Mouse (Mus musculus) granulocyte monocyte progenitor cell, adult 5-6 weeks (primary cell): Measurements from ENCODE around the gene Midn. TPM values are rescaled to one million over a fixed set of nuclear protein-coding genes. Genes with fewer than 3 reads are reported as not detected.
A peak's percentile ranks its signal among the peaks of the same experiment; 100 is the strongest.

ENCODE experiments used
- ATAC-seq: replicated peaks from 2 replicates; pipeline ENCODE4 v1.8.0; 2016; ENCODE audit warnings: mild to moderate bottlenecking, moderate TSS enrichment, inconsistent platforms; ENCODE audit not compliant: poor library complexity, severe bottlenecking
- total RNA-seq, 2 experiments: library from RNA; stranded (forward) in 1 of 2; stranded (reverse) in 1 of 2; fragments of 200-712, 200-1000 nt in 1 of 2; fragments of >200 nt in 1 of 2; fragmentation: Nextera tagmentation in 1 of 2; gene quantifications; 2 replicates each; pipeline ENCODE4 v1.2.3; 2014 to 2017

Gene Midn
- total RNA-seq, 2 experiments from 2014 or later = 17.4 to 26.7 TPM

DNA sequence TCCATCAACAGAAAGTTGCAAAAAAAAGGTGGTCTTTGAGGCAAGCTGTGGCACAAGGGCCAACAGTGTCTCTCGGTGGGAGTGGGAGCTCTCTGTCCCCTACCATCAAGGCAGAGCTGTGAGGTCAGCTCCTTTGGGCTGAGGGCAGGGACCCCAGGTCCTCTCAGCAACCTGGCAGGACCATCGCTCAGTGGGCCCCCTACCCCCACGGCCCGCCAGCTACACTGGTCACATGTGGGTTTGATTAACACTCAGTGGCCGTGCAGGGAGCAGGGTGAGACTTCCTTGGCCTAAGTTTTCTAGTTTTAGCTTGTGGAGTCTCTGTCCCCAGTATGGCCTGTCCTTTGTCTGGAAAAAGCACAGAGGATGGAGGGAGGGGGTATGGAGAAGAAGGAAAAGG is 32.8 kb downstream of the Midn start:
- ATAC-seq = no peak

DNA sequence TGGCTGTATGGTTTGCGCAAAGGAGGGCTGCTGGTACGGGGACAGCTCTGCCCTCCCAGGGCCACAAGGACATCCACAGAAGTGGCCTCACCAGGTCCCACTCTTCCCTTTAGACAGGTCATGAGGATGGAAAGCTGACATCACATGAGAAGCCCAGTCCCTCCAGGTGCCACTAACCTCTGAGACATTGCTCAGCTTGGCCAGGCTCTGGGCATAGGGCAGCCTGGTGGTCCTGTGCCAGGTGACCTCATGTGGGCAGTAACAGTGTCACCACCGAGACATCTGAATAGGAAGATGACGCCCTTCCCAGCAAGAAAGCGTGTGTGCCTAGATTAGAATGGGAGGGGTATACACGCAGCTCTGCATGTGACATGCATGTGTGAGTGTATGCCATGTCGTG is 34.5 kb downstream of the Midn start:
- ATAC-seq = no peak

DNA sequence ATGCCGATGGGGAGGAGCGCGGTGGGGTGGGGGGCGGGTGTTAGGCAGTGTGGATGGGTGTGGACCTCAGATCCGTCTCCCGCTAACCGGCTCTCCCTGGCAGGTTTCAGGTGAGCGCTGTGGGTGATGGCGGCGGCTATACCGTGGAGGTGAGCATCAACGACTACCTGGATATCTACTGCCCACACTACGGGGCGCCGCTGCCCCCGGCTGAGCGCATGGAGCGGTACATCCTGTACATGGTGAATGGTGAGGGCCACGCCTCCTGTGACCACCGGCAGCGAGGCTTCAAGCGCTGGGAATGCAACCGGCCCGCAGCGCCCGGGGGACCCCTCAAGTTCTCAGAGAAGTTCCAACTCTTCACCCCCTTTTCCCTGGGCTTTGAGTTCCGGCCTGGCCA is 38.6 kb downstream of the Midn start:
- no peak for ATAC-seq

DNA sequence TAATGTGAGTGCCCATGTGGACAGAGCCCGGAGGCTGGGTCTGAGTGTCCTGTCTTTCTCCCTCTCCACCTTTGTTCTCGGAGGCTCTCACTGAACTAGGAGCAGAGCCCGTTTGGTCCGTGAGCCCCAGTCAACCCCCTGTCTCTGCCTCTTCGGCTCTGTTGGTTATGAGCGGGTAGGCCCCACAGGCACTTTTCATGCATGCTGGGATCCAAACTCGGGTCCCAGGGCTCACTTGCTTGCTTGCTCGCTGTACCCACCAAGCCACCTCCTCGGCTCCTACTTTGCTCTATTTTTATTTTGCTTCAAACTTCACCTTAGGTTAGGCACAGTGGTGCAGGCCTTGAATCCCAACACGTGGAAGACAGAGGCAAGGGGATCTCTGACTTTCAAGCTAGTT is 39.7 kb downstream of the Midn start:
- ATAC-seq = no peak

DNA sequence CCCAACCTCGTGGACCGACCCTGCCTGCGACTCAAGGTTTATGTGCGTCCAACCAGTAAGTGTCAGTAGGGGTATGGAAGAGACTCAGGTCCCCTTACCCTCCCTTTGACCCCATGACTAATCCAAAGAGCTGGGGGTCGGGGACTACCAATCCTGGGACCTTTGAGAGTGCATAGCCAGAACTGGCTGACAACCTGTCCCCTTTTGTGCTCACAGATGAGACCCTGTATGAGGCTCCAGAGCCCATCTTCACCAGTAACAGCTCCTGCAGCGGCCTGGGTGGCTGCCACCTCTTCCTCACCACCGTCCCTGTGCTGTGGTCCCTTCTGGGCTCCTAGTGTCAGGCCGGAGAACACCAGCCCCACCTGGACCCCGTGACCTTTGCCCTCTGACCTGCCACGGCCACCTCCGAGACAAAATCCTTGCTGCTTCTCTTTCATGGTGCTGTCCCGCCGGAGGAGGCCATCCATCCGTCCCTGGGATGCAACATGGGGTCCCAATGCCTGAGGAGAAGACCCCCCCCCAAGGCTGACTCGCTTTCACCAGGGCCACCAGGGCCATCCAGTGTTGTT is 40.5 kb downstream of the Midn start:
- no peak for ATAC-seq

DNA sequence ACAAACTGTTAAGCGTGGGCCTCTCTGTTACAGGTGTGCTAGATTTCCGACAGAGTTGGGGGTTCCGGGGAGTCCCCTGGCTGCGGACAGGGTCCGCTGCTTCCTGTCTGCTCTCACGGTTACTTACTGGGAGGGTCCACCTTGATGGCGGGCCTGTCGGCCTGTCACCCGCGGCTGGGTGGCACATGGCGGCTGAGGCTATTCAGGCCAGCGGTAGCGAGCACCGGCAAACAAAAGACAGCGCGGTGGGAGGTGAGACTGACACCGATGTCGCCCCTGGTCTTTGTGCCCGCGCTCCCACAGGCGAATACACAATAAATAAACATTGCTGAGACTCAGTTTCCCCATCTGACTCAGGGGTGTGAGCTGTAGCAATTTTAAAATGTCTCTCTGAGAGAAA is 41.9 kb downstream of the Midn start:
- ATAC-seq = no peak

DNA sequence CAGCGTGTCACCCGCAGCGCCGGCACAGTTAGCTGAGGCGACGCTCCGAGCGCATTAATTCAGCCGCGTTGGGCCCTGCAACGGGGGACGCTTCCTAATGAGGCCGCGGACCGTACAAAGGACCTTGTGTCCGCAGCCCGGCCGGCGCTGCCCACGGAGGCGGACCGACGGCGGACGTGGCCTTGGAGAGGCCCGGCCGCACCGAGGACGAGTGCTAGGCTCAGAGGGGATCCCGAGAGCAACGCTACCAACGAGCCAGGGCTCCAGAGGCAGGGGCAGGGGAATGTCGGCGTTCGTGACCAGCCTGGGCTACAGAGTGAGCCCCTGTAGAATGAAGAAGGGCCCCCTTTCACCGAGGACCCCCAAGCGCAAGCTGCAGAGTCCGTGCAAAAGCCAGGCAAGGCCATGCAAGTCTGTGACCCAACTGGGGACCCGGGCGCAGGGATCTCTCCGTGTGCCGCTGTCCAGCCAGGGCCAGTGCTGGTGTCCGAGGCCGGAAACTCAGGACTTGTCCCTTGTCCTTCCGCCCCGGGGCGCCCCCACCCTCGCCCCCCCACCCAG is 42.5 kb downstream of the Midn start:
- ATAC-seq = peak; percentile 18; the same call in 1 of the 2 replicates

DNA sequence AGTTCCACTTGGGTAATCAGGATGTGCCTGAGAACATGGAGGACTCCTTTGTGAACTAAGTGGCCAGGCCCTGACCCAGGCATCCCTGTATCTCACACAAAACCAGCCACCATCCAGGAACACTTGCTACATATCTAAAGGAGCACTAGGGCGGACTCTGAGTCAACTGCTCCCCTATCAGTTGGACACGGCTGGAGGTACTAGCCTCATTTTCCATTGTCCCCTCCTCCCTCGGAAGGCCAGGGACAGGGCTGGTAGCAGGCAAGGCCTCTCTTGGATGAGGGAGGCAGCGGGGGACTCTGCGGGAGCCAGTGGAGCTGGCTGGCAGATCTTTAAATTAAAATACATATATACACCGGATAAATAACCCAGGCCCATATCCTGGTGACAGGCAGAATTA is 45.9 kb downstream of the Midn start:
- ATAC-seq = no peak

DNA sequence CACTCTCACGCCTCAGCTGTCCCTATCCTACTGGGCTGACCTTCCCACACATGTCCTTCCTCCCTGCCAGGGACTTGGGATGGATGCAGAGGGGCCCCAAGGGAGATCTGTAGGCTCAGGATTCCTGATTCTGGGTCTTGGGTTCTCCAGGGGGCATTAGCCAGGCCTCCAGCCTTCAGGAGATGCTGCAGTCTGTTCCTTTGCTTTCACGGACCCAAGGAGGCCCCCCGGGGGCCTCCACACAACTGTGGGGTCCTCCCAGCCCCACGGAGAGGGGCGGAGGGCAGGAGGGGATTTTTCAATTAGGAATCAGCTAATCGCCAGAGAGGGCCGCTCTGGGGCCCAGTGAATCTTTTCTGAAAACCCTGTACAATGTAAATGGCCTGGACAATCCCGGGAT is 46.4 kb downstream of the Midn start:
- no peak for ATAC-seq

DNA sequence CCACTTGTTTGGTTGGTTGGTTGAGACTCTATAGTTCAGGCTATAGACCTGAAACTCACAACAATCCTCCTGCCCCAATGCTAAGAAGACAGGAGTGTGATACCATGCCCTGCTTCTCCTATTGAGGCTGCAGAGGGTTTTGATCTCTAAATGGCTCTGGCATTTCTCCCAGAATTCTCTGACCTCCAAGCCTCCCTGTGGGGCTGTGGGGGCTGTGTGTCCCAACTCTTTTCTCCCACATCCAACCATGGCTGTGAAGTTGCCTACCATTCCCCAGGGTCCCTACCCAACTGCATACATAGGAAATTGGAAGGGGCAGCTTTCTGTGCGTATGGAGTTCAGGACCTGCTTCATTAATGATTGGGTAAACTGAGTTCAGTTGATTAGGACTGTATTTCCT is 48.1 kb downstream of the Midn start:
- no peak for ATAC-seq

DNA sequence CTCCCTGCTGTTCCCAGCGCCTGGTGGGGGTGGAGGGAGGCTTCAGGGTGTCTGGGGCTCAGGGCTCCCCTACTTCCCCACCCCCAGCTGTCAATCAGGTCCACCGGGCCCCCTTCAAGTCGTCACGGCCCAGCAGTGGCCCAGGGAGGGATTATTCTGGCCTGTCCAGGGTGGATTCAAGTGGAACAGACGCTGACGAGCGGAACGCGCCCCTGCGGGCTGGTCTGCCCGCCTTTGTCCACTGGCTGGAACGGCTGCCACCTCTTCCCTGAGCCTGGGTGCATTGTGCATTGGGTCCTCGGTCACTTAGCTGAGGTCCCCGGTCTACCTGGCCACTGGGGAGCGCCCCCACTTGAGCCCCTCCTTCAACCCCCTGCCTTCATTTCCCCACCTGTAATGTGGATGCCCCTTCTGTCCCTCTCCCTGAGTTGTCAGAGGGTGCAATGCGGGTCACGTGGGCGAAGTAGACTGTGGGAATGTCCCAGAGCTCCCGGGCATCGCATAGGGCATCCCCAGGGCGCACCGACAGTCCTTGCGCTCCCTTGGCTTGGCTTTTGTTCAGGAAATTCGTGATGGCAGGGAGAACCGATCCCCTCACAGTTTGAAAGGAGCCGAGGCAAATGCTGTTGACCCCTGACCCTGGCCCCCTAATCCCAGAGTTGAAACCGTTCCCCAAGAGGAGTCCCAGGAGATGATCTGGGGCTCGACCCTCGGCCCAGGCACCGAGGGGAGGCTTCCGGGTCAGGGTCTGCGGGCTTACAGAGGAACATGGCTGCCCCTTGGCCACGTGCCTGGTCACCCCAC is 48.9 kb downstream of the Midn start:
- no peak for ATAC-seq

DNA sequence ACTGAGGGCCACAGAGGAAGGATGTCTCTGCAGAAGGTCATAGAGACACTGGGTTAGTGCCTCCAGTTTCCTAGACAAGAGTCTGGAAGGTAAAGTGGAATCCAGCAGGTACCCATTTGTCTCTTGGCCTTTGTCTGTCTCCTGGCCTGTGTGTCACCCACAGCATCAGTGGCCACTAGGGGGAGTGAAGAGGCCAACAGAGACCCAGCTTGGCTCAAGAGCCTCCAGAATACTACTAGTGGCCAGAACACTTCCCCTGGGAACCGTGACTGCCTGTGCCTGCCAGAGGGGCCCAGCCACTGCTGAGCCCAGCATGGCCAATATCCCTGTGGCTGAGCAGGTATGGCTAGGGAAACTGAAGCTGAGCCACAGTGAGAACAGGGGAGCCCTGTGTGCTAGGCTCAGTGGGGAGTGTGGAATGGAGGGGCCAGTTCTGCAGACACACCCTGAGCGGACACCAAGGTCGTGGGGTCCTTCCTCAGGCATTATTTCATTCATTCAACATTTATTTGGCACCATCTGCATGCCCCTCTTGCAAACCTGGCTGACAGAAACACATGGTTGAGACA is 51.5 kb downstream of the Midn start:
- peak; percentile 98 for ATAC-seq

DNA sequence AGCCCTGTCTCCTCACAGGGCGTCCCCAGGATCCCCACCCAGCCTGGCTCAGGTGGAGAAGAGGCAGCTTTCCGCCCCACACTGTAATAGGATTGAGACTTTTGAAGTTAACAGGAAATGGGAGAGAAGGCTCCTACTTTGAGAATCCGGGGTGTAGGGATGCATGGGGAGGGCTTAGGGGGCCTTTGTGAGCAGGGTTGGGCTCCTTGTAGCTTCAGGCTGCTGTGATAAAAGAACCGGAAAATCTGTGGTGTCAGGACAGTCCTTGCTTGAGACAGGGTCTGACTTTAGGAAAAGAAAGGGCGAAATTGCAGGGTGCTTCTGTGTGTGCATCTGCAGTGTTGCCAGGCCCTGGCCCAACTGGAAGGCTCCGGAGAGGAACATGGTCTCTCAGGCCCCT is 52.4 kb downstream of the Midn start:
- ATAC-seq = no peak

DNA sequence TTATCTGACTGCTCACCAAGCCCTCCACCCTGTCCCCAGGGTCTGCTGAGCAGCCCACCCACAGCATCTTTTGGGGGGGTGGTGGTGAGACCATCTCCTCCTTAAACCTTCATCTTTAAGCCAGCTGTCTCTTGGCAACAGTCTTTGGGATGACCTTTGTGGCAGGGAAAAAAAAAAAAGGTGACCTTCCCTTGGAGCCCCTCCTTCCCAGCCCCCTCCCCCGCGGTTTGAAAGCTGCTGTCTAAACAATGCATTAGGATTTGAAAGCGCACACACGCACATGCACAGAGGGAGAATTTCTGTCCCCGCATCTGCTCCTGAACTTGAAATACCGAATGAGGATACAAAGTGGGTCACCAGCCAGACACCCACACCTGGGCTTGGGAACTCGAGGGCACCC is 56.0 kb downstream of the Midn start:
- no peak for ATAC-seq

DNA sequence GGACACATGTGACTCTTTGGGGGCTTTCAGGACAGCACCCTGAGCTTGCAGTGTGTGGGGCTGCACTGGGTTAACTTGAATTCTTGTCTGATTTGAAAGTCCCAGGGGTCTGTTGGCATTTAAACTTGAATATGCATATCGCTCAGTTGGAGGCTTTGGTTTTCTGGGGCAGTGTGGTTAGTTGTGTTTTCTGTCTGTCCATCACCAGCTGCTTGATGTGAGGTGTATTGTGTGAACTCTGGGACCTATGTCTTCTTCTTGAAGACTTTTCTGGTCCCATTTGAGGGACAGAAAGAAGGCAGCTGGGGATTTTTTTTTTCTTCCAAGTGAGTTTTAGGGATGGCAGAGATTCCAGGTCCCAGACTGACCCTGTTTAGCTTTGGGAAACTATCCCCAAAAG is 59.1 kb downstream of the Midn start:
- ATAC-seq = no peak

DNA sequence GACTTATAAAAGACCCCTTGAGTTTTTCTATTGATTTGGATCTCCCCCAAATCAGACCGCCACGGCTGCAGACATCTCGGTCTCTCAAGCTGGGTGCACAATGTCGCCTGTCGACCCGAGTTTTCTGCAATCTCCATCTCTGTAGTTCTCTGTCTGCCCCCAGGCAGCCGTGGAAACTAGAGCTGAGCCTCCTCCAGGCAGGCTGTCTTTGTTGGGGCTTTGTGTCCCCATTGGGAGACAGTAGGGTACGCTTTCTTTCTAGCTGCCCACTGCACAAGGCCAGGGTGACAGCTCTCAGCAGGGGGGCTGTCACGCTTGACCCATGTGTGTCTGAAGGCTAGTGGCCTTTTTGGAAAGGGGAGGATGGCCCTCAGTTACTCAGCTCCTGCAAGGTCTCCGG is 59.6 kb downstream of the Midn start:
- ATAC-seq = no peak

Other genes starting within 250 kb of the Midn start
Only the 30 nearest of the 32 such genes appear.
- gene Gm26602, start 237.4 kb upstream of the Midn start, total RNA-seq (2014; fragmentation: Nextera tagmentation) = not detected in 2 replicates
- gene Gm26602, start 237.4 kb upstream of the Midn start, total RNA-seq (2017) = 0.98 TPM in 1 of 2 replicates, not detected in the other
- not detected in 2 replicates for gene Kiss1r, start 231.3 kb upstream of the Midn start, total RNA-seq (2014; fragmentation: Nextera tagmentation)
- 0.26 TPM in 1 of 2 replicates, not detected in the other for gene Kiss1r, start 231.3 kb upstream of the Midn start, total RNA-seq (2017)
- gene R3hdm4, start 227.1 kb upstream of the Midn start, total RNA-seq (2014; fragmentation: Nextera tagmentation) = 62.9 and 64.6 TPM in 2 replicates
- gene R3hdm4, start 227.1 kb upstream of the Midn start, total RNA-seq (2017) = 39.1 and 40.4 TPM in 2 replicates
- gene Arid3a, start 221.2 kb upstream of the Midn start, total RNA-seq (2014; fragmentation: Nextera tagmentation) = 21.2 and 22.5 TPM in 2 replicates
- gene Arid3a, start 221.2 kb upstream of the Midn start, total RNA-seq (2017) = 32.4 and 36.7 TPM in 2 replicates
- gene Wdr18, start 188.1 kb upstream of the Midn start, total RNA-seq (2014; fragmentation: Nextera tagmentation) = 48.4 and 49.8 TPM in 2 replicates
- gene Wdr18, start 188.1 kb upstream of the Midn start, total RNA-seq (2017) = 24.6 and 28.2 TPM in 2 replicates
- gene Grin3b, start 177.6 kb upstream of the Midn start, total RNA-seq (2014; fragmentation: Nextera tagmentation) = not detected in 2 replicates
- gene Grin3b, start 177.6 kb upstream of the Midn start, total RNA-seq (2017) = not detected in 2 replicates
- gene Tmem259, start 163.9 kb upstream of the Midn start, total RNA-seq (2014; fragmentation: Nextera tagmentation) = 38.2 and 63.0 TPM in 2 replicates
- 43.2 and 54.7 TPM in 2 replicates for gene Tmem259, start 163.9 kb upstream of the Midn start, total RNA-seq (2017)
- gene Cnn2, start 159.7 kb upstream of the Midn start, total RNA-seq (2014; fragmentation: Nextera tagmentation) = 50.6 and 57.5 TPM in 2 replicates
- gene Cnn2, start 159.7 kb upstream of the Midn start, total RNA-seq (2017) = 72.7 and 89.8 TPM in 2 replicates
- 23.0 and 28.8 TPM in 2 replicates for gene Abca7, start 151.8 kb upstream of the Midn start, total RNA-seq (2014; fragmentation: Nextera tagmentation)
- 14.7 and 16.0 TPM in 2 replicates for gene Abca7, start 151.8 kb upstream of the Midn start, total RNA-seq (2017)
- 109 and 133 TPM in 2 replicates for gene Arhgap45, start 131.6 kb upstream of the Midn start, total RNA-seq (2014; fragmentation: Nextera tagmentation)
- gene Arhgap45, start 131.6 kb upstream of the Midn start, total RNA-seq (2017) = 110 and 120 TPM in 2 replicates
- gene Polr2e, start 108.5 kb upstream of the Midn start, total RNA-seq (2014; fragmentation: Nextera tagmentation) = 96.6 and 105 TPM in 2 replicates
- 79.7 and 86.7 TPM in 2 replicates for gene Polr2e, start 108.5 kb upstream of the Midn start, total RNA-seq (2017)
- 278 and 280 TPM in 2 replicates for gene Gpx4, start 101.1 kb upstream of the Midn start, total RNA-seq (2014; fragmentation: Nextera tagmentation)
- 397 and 420 TPM in 2 replicates for gene Gpx4, start 101.1 kb upstream of the Midn start, total RNA-seq (2017)
- 42.4 and 43.6 TPM in 2 replicates for gene Sbno2, start 42.7 kb upstream of the Midn start, total RNA-seq (2014; fragmentation: Nextera tagmentation)
- 18.0 and 24.5 TPM in 2 replicates for gene Sbno2, start 42.7 kb upstream of the Midn start, total RNA-seq (2017)
- gene Stk11, start 32.5 kb upstream of the Midn start, total RNA-seq (2014; fragmentation: Nextera tagmentation) = 94.5 and 150 TPM in 2 replicates
- 121 and 132 TPM in 2 replicates for gene Stk11, start 32.5 kb upstream of the Midn start, total RNA-seq (2017)
- 193 and 253 TPM in 2 replicates for gene Atp5d, start 9.6 kb upstream of the Midn start, total RNA-seq (2014; fragmentation: Nextera tagmentation)
- gene Atp5d, start 9.6 kb upstream of the Midn start, total RNA-seq (2017) = 47.4 and 49.6 TPM in 2 replicates
- gene Cbarp, start 7.4 kb upstream of the Midn start, total RNA-seq (2014; fragmentation: Nextera tagmentation) = 0.73 and 5.3 TPM in 2 replicates
- gene Cbarp, start 7.4 kb upstream of the Midn start, total RNA-seq (2017) = 0.36 TPM in 1 of 2 replicates, not detected in the other
- gene Cirbp, start 17.7 kb downstream of the Midn start, total RNA-seq (2014; fragmentation: Nextera tagmentation) = 25.3 and 70.7 TPM in 2 replicates
- gene Cirbp, start 17.7 kb downstream of the Midn start, total RNA-seq (2017) = 36.8 and 40.7 TPM in 2 replicates
- 17.2 and 43.4 TPM in 2 replicates for gene 1600002K03Rik, start 24.7 kb downstream of the Midn start, total RNA-seq (2014; fragmentation: Nextera tagmentation)
- gene 1600002K03Rik, start 24.7 kb downstream of the Midn start, total RNA-seq (2017) = 11.2 and 11.5 TPM in 2 replicates
- gene Efna2, start 31.2 kb downstream of the Midn start, total RNA-seq (2014; fragmentation: Nextera tagmentation) = not detected in 2 replicates
- gene Efna2, start 31.2 kb downstream of the Midn start, total RNA-seq (2017) = 0.05 TPM in 1 of 2 replicates, not detected in the other
- 52.6 and 53.1 TPM in 2 replicates for gene Mum1, start 78.2 kb downstream of the Midn start, total RNA-seq (2014; fragmentation: Nextera tagmentation)
- gene Mum1, start 78.2 kb downstream of the Midn start, total RNA-seq (2017) = 30.6 and 31.0 TPM in 2 replicates
- 109 and 191 TPM in 2 replicates for gene Ndufs7, start 100.8 kb downstream of the Midn start, total RNA-seq (2014; fragmentation: Nextera tagmentation)
- 97.9 and 124 TPM in 2 replicates for gene Ndufs7, start 100.8 kb downstream of the Midn start, total RNA-seq (2017)
- 4.8 and 6.9 TPM in 2 replicates for gene Gamt, start 112.7 kb downstream of the Midn start, total RNA-seq (2014; fragmentation: Nextera tagmentation)
- gene Gamt, start 112.7 kb downstream of the Midn start, total RNA-seq (2017) = 3.1 and 5.7 TPM in 2 replicates
- 128 and 145 TPM in 2 replicates for gene Dazap1, start 113.2 kb downstream of the Midn start, total RNA-seq (2014; fragmentation: Nextera tagmentation)
- 154 and 157 TPM in 2 replicates for gene Dazap1, start 113.2 kb downstream of the Midn start, total RNA-seq (2017)
- gene Rps15, start 144.2 kb downstream of the Midn start, total RNA-seq (2014; fragmentation: Nextera tagmentation) = 3,725 and 3,829 TPM in 2 replicates
- 2,646 and 2,810 TPM in 2 replicates for gene Rps15, start 144.2 kb downstream of the Midn start, total RNA-seq (2017)
- not detected in 2 replicates for gene Apc2, start 147.7 kb downstream of the Midn start, total RNA-seq (2014; fragmentation: Nextera tagmentation)
- gene Apc2, start 147.7 kb downstream of the Midn start, total RNA-seq (2017) = not detected in 2 replicates
- gene 2310011J03Rik, start 172.3 kb downstream of the Midn start, total RNA-seq (2014; fragmentation: Nextera tagmentation) = 35.2 and 45.0 TPM in 2 replicates
- gene 2310011J03Rik, start 172.3 kb downstream of the Midn start, total RNA-seq (2017) = 16.4 and 17.4 TPM in 2 replicates
- gene Pcsk4, start 181.2 kb downstream of the Midn start, total RNA-seq (2014; fragmentation: Nextera tagmentation) = 6.7 and 7.2 TPM in 2 replicates
- 0.98 and 1.6 TPM in 2 replicates for gene Pcsk4, start 181.2 kb downstream of the Midn start, total RNA-seq (2017)
- 0.11 and 0.60 TPM in 2 replicates for gene Reep6, start 181.7 kb downstream of the Midn start, total RNA-seq (2014; fragmentation: Nextera tagmentation)
- 0.22 and 2.7 TPM in 2 replicates for gene Reep6, start 181.7 kb downstream of the Midn start, total RNA-seq (2017)
- not detected in 2 replicates for gene Adamtsl5, start 200.1 kb downstream of the Midn start, total RNA-seq (2014; fragmentation: Nextera tagmentation)
- not detected in 2 replicates for gene Adamtsl5, start 200.1 kb downstream of the Midn start, total RNA-seq (2017)
- not detected in 2 replicates for gene Plk5, start 208.2 kb downstream of the Midn start, total RNA-seq (2014; fragmentation: Nextera tagmentation)
- not detected in 2 replicates for gene Plk5, start 208.2 kb downstream of the Midn start, total RNA-seq (2017)